Mouse (Mus musculus): ENCODE measurements around the gene Sdk2. TPM values are rescaled to one million over a fixed set of nuclear protein-coding genes. Genes with fewer than 3 reads are reported as not detected.
A peak's percentile ranks its signal among the peaks of the same experiment; 100 is the strongest.

Gene Sdk2
- total RNA-seq, 2 experiments from 2014 or later, result 27.6 to 30.6 TPM

- no peak for DNase-seq (ENCODE audit: extremely low spot score in 1 of 2, low spot score in 2 of 2)
- intact Hi-C loops (cut with DNase I), result no loop called here
- Histone ChIP-seq H3K27ac (no peak overlapping the region), H3K4me3 (no peak overlapping the region)
- TF ChIP-seq CTCF (IDR thresholded peaks at IDR 0.05), result no peak
Measured at GRCm38 (mm10) chr11:114016108-114016888, 50.5 kb downstream of the Sdk2 start.

- no peak for DNase-seq (ENCODE audit: extremely low spot score in 1 of 2, low spot score in 2 of 2)
- Histone ChIP-seq H3K4me3 (no peak overlapping the region), H3K27ac (no peak overlapping the region)
- TF ChIP-seq CTCF (IDR thresholded peaks at IDR 0.05), result no peak
- intact Hi-C loops (cut with DNase I), result no loop called here
Measured at GRCm38 (mm10) chr11:114011523-114011922, 55.3 kb downstream of the Sdk2 start.

GRCm38 (mm10) chr11:114005879-114006278 lies 61.0 kb downstream of the Sdk2 start:
- Histone ChIP-seq H3K4me3 (no peak overlapping the region), H3K27ac (no peak overlapping the region)
- DNase-seq (ENCODE audit: extremely low spot score in 1 of 2, low spot score in 2 of 2), result no peak
- intact Hi-C loops (cut with DNase I), result no loop called here
- no peak for TF ChIP-seq CTCF (IDR thresholded peaks at IDR 0.05)

- DNase-seq (ENCODE audit: extremely low spot score in 1 of 2, low spot score in 2 of 2), result no peak
- no peak overlapping the region for H3K4me3 ChIP-seq
- intact Hi-C loops (cut with DNase I), result no loop called here
- no peak for TF ChIP-seq CTCF (IDR thresholded peaks at IDR 0.05)
- no peak overlapping the region for H3K27ac ChIP-seq
Measured at GRCm38 (mm10) chr11:114004651-114005050, 62.2 kb downstream of the Sdk2 start.

- H3K4me3 ChIP-seq, result no peak overlapping the region
- H3K27ac ChIP-seq, result no peak overlapping the region
- no peak for TF ChIP-seq CTCF (IDR thresholded peaks at IDR 0.05)
- intact Hi-C loops (cut with DNase I), result no loop called here
- DNase-seq (ENCODE audit: extremely low spot score in 1 of 2, low spot score in 2 of 2), result no peak
Measured at GRCm38 (mm10) chr11:114003195-114003594, 63.7 kb downstream of the Sdk2 start.

- intact Hi-C loops (cut with DNase I), result no loop called here
- Histone ChIP-seq H3K27ac (no peak overlapping the region), H3K4me3 (no peak overlapping the region)
- DNase-seq (ENCODE audit: extremely low spot score in 1 of 2, low spot score in 2 of 2), result no peak
- no peak for TF ChIP-seq CTCF (IDR thresholded peaks at IDR 0.05)
Measured at GRCm38 (mm10) chr11:114000051-114000450, 66.8 kb downstream of the Sdk2 start.

- intact Hi-C loops (cut with DNase I), result no loop called here
- DNase-seq (ENCODE audit: extremely low spot score in 1 of 2, low spot score in 2 of 2), result no peak
- TF ChIP-seq CTCF (IDR thresholded peaks at IDR 0.05), result no peak
- Histone ChIP-seq H3K27ac (no peak overlapping the region), H3K4me3 (no peak overlapping the region)
Measured at GRCm38 (mm10) chr11:113998702-113999101, 68.1 kb downstream of the Sdk2 start.

- no peak for DNase-seq (ENCODE audit: extremely low spot score in 1 of 2, low spot score in 2 of 2)
- TF ChIP-seq CTCF (IDR thresholded peaks at IDR 0.05), result no peak
- Histone ChIP-seq H3K4me3 (no peak overlapping the region), H3K27ac (no peak overlapping the region)
- intact Hi-C loops (cut with DNase I), result no loop called here
Measured at GRCm38 (mm10) chr11:113993921-113994320, 72.9 kb downstream of the Sdk2 start.

GRCm38 (mm10) chr11:113992894-113993293 lies 74.0 kb downstream of the Sdk2 start:
- no peak for TF ChIP-seq CTCF (IDR thresholded peaks at IDR 0.05)
- intact Hi-C loops (cut with DNase I), result no loop called here
- no peak for DNase-seq (ENCODE audit: extremely low spot score in 1 of 2, low spot score in 2 of 2)
- Histone ChIP-seq H3K27ac (no peak overlapping the region), H3K4me3 (no peak overlapping the region)

- no peak overlapping the region for H3K4me3 ChIP-seq
- H3K27ac ChIP-seq, result no peak overlapping the region
- intact Hi-C loops (cut with DNase I), result no loop called here
- no peak for TF ChIP-seq CTCF (IDR thresholded peaks at IDR 0.05)
- DNase-seq (ENCODE audit: extremely low spot score in 1 of 2, low spot score in 2 of 2), result no peak
Measured at GRCm38 (mm10) chr11:113991886-113992285, 75.0 kb downstream of the Sdk2 start.

- TF ChIP-seq CTCF (IDR thresholded peaks at IDR 0.05), result no peak
- peak; percentile 75 to 82 for DNase-seq (ENCODE audit: extremely low spot score in 1 of 2, low spot score in 2 of 2)
- no peak overlapping the region for H3K27ac ChIP-seq
- intact Hi-C loops (cut with DNase I), result no loop called here
- peak overlapping the region; percentile 31 for H3K4me3 ChIP-seq
Measured at GRCm38 (mm10) chr11:113990466-113990865, 76.4 kb downstream of the Sdk2 start.

- TF ChIP-seq CTCF (IDR thresholded peaks at IDR 0.05), result no peak
- Histone ChIP-seq H3K4me3 (peak overlapping the region; percentile 31; the same call in 1 of the 2 replicates), H3K27ac (no peak overlapping the region)
- intact Hi-C loops (cut with DNase I), result no loop called here
- no peak for DNase-seq (ENCODE audit: extremely low spot score in 1 of 2, low spot score in 2 of 2)
Measured at GRCm38 (mm10) chr11:113990065-113990464, 76.8 kb downstream of the Sdk2 start.

GRCm38 (mm10) chr11:113985826-113986416 lies 80.9 kb downstream of the Sdk2 start:
- Histone ChIP-seq H3K4me3 (no peak overlapping the region), H3K27ac (no peak overlapping the region)
- intact Hi-C loops (cut with DNase I), result no loop called here
- TF ChIP-seq CTCF (IDR thresholded peaks at IDR 0.05), result no peak
- DNase-seq (ENCODE audit: extremely low spot score in 1 of 2, low spot score in 2 of 2), result no peak

All from left cerebral cortex, adult 2 months (tissue).